Mouse (Mus musculus) heart, embryonic 13.5 days (tissue): Measurements from ENCODE around the gene Zfp292. TPM values are rescaled to one million over a fixed set of nuclear protein-coding genes. Genes with fewer than 3 reads are reported as not detected.

Experiments used
- ATAC-seq: fragments of 200-750 bp; cut with Nextera tagmentation; 2 replicates; pipeline ENCODE4 v1.8.0; 2017; ENCODE audit warnings: moderate TSS enrichment; ENCODE audit not compliant: insufficient number of reproducible peaks, low FRiP score, low TSS enrichment; ENCODE audit errors: extremely low read depth
- H3K27ac ChIP-seq: fragments of 300-500 bp; sonication (generic); replicated peaks from 2 replicates; pipeline ENCODE4 v1.5.1; 2015; ENCODE audit warnings: moderate library complexity, mild to moderate bottlenecking, inconsistent platforms
- H3K27me3 ChIP-seq: fragments of 300-500 bp; sonication (generic); replicated peaks from 2 replicates; pipeline ENCODE4 v1.6.1; 2015; ENCODE audit warnings: mild to moderate bottlenecking, inconsistent platforms
- H3K36me3 ChIP-seq: fragments of 300-500 bp; sonication (generic); 2 replicates; pipeline ENCODE4 v1.6.1; 2015; ENCODE audit warnings: mild to moderate bottlenecking, inconsistent platforms
- H3K4me1 ChIP-seq: fragments of 300-500 bp; sonication (generic); 2 replicates; pipeline ENCODE4 v1.6.1; 2015; ENCODE audit warnings: inconsistent platforms
- H3K4me2 ChIP-seq: fragments of 300-500 bp; sonication (generic); 2 replicates; pipeline ENCODE4 v1.6.1; 2015; ENCODE audit warnings: inconsistent platforms, mild to moderate bottlenecking, moderate library complexity
- H3K4me3 ChIP-seq: fragments of 300-500 bp; sonication (generic); 2 replicates; pipeline ENCODE4 v1.5.1; 2015; ENCODE audit warnings: moderate library complexity, mild to moderate bottlenecking, inconsistent platforms
- H3K9ac ChIP-seq: fragments of 300-500 bp; sonication (generic); 2 replicates; pipeline ENCODE4 v1.6.1; 2015; ENCODE audit warnings: inconsistent platforms, mild to moderate bottlenecking, moderate library complexity
- H3K9me3 ChIP-seq: fragments of 300-500 bp; sonication (generic); 2 replicates; pipeline ENCODE4 v1.6.1; 2016; ENCODE audit warnings: inconsistent platforms
- WGBS: fragments of 180-500 bp; shearing (Covaris S2); methylation state at CpG from one replicate; pipeline ENCODE4 v1.1.7; 2015; ENCODE audit warnings: mixed read lengths; 5-methylcytosine and 5-hydroxymethylcytosine counted together
- polyA plus RNA-seq: library from polyadenylated mRNA; unstranded; fragments of >200 nt; fragmentation: Nextera tagmentation; extraction: Ambion mirVana; gene quantifications from 2 replicates; pipeline ENCODE4 v1.2.1, GENCODE M21; 2015

Gene Zfp292
- polyA plus RNA-seq, 1 experiment from 2014 or later: 11.3 TPM

- Histone ChIP-seq H3K4me3 (no peak overlapping the region), H3K27me3 (no peaks in the 10 kb centered on the region), H3K9me3 (no peaks in the 10 kb centered on the region), H3K36me3 (no peaks in the 10 kb centered on the region), H3K27ac (no peak overlapping the region), H3K4me1 (0 out of 2 replicates have a peak, but pooled peaks cover 2% of the 10 kb centered on the region), H3K9ac (no peak overlapping the region), H3K4me2 (no peak overlapping the region)
- ATAC-seq: no peak
- WGBS: 77% methylated on average over 3 of the region's 3 CpGs
Measured at GRCm38 (mm10) chr4:34786476-34786875, 96.3 kb downstream of the Zfp292 start.

- Histone ChIP-seq H3K27me3 (no peaks in the 10 kb centered on the region), H3K4me3 (no peak overlapping the region), H3K27ac (no peak overlapping the region), H3K9ac (no peak overlapping the region), H3K36me3 (no peaks in the 10 kb centered on the region), H3K4me2 (no peak overlapping the region), H3K9me3 (no peaks in the 10 kb centered on the region), H3K4me1 (0 out of 2 replicates have a peak, but pooled peaks cover 4% of the 10 kb centered on the region)
- 62% methylated on average over 2 of the region's 2 CpGs for whole genome bisulfite sequencing
- no peak for ATAC-seq
Measured at GRCm38 (mm10) chr4:34785646-34786045, 97.1 kb downstream of the Zfp292 start.

GRCm38 (mm10) chr4:34784865-34785264 is 97.9 kb downstream of the Zfp292 start:
- H3K36me3 ChIP-seq: no peaks in the 10 kb centered on the region
- H3K4me3 ChIP-seq: no peak overlapping the region
- 0 out of 2 replicates have a peak, but pooled peaks cover 4% of the 10 kb centered on the region for H3K4me1 ChIP-seq
- no peaks in the 10 kb centered on the region for H3K27me3 ChIP-seq
- no peak for ATAC-seq
- H3K9ac ChIP-seq: no peak overlapping the region
- H3K9me3 ChIP-seq: no peaks in the 10 kb centered on the region
- WGBS: 38% methylated on average over 5 of the region's 5 CpGs
- no peak overlapping the region for H3K27ac ChIP-seq
- no peak overlapping the region for H3K4me2 ChIP-seq

GRCm38 (mm10) chr4:34782730-34783129 is 100.0 kb downstream of the Zfp292 start:
- no peaks in the 10 kb centered on the region for H3K9me3 ChIP-seq
- H3K9ac ChIP-seq: no peak overlapping the region
- H3K36me3 ChIP-seq: no peaks in the 10 kb centered on the region
- no peak for ATAC-seq
- H3K4me2 ChIP-seq: no peak overlapping the region
- WGBS: 28% methylated on average over 4 of the region's 4 CpGs
- H3K27ac ChIP-seq: no peak overlapping the region
- H3K4me3 ChIP-seq: no peak overlapping the region
- no peaks in the 10 kb centered on the region for H3K27me3 ChIP-seq
- 0 out of 2 replicates have a peak, but pooled peaks cover 7% of the 10 kb centered on the region for H3K4me1 ChIP-seq

- no peaks in the 10 kb centered on the region for H3K9me3 ChIP-seq
- H3K4me3 ChIP-seq: peak within 1 kb of the TSS; percentile 71
- peaks cover 13% of the 10 kb centered on the region; the same call in 1 of the 2 replicates for H3K4me1 ChIP-seq
- no peaks in the 10 kb centered on the region for H3K27me3 ChIP-seq
- 5% methylated on average over 40 of the region's 40 CpGs for WGBS
- peak within 1 kb of the TSS; percentile 87 for H3K27ac ChIP-seq
- peak; percentile 85 for ATAC-seq
- peak within 1 kb of the TSS; percentile 80 for H3K4me2 ChIP-seq
- no peaks in the 10 kb centered on the region for H3K36me3 ChIP-seq
- peak within 1 kb of the TSS; percentile 89 for H3K9ac ChIP-seq
Measured at GRCm38 (mm10) chr4:34777677-34778527, 104.9 kb downstream of the Zfp292 start, which contains the start of gene Smim8. Gene Smim8, minus strand, starts transcription at chr4:34778423.

GRCm38 (mm10) chr4:34771652-34772371 is 110.9 kb downstream of the Zfp292 start:
- no peak overlapping the region for H3K4me3 ChIP-seq
- no peak overlapping the region for H3K27ac ChIP-seq
- H3K4me2 ChIP-seq: no peak overlapping the region
- no peak for ATAC-seq
- WGBS: 24% methylated on average over 8 of the region's 8 CpGs
- no peaks in the 10 kb centered on the region for H3K27me3 ChIP-seq
- no peaks in the 10 kb centered on the region for H3K9me3 ChIP-seq
- peaks cover 36% of the 10 kb centered on the region for H3K36me3 ChIP-seq
- H3K4me1 ChIP-seq: peaks cover under 1% of the 10 kb centered on the region; the same call in 1 of the 2 replicates
- no peak overlapping the region for H3K9ac ChIP-seq

GRCm38 (mm10) chr4:34756163-34756562 is 126.6 kb downstream of the Zfp292 start, which contains the start of gene Gm136:
Gene Gm136, minus strand, starts transcription at chr4:34756263.
- Histone ChIP-seq H3K4me2 (no peak within 1 kb of the TSS), H3K27me3 (no peaks in the 10 kb centered on the region), H3K4me3 (no peak within 1 kb of the TSS), H3K36me3 (no peaks in the 10 kb centered on the region), H3K9ac (no peak within 1 kb of the TSS), H3K27ac (no peak within 1 kb of the TSS), H3K4me1 (no peaks in the 10 kb centered on the region), H3K9me3 (no peaks in the 10 kb centered on the region)
- 84% methylated on average over 1 of the region's 1 CpGs for WGBS
- ATAC-seq: no peak

Other genes with a start within 250 kb of the Zfp292 start
- 43.9 and 45.4 TPM in 2 replicates for gene Slc35a1, start 195.5 kb downstream of the Zfp292 start, polyA plus RNA-seq
- gene Cfap206, start 152.8 kb downstream of the Zfp292 start, polyA plus RNA-seq: 0.24 TPM in 1 of 2 replicates, not detected in the other
- not detected in 2 replicates for gene Gm136, start 126.7 kb downstream of the Zfp292 start, polyA plus RNA-seq
- 56.8 and 58.9 TPM in 2 replicates for gene Smim8, start 104.5 kb downstream of the Zfp292 start, polyA plus RNA-seq
- gene Cga, start 10.8 kb upstream of the Zfp292 start, polyA plus RNA-seq: not detected in 2 replicates